Mouse (Mus musculus) ES-Bruce4 (cell line): ENCODE measurements at regions not wholly inside any gene's neighbourhood (a gene's known extent, or its start where the extent isn't known, plus 50 kb on each side); places are given as distances from the start of the nearest gene placed in this dataset.

Source experiments
- H3K27ac ChIP-seq: 2 replicates; pipeline ENCODE4 v1.5.1; 2012; ENCODE audit warnings: low read length, inconsistent platforms; ENCODE audit not compliant: insufficient read depth
- H3K27me3 ChIP-seq: 2 replicates; pipeline ENCODE4 v1.6.1; 2012; ENCODE audit warnings: mild to moderate bottlenecking, low read length, inconsistent platforms; ENCODE audit not compliant: control insufficient read depth, poor library complexity, insufficient read depth, severe bottlenecking
- H3K36me3 ChIP-seq: 2 replicates; pipeline ENCODE4 v1.6.1; 2012; ENCODE audit warnings: inconsistent platforms, mild to moderate bottlenecking, low read length, moderate library complexity; ENCODE audit not compliant: control insufficient read depth, poor library complexity, insufficient read depth, severe bottlenecking
- H3K4me1 ChIP-seq: one replicate; pipeline ENCODE4 v1.8.1; 2011; ENCODE audit warnings: low read length; ENCODE audit not compliant: control insufficient read depth, insufficient read depth
- H3K4me3 ChIP-seq: 2 replicates; pipeline ENCODE4 v1.5.1; 2011; ENCODE audit warnings: low read depth, mild to moderate bottlenecking, low read length
- H3K9ac ChIP-seq: 2 replicates; pipeline ENCODE4 v1.6.1; 2012; ENCODE audit warnings: low read depth, mild to moderate bottlenecking, inconsistent platforms; ENCODE audit not compliant: poor library complexity, severe bottlenecking
- H3K9me3 ChIP-seq: replicated peaks from 2 replicates; pipeline ENCODE4 v1.6.1; 2012; ENCODE audit warnings: mild to moderate bottlenecking, low read length, inconsistent platforms; ENCODE audit not compliant: control insufficient read depth, poor library complexity, insufficient read depth, severe bottlenecking
- CTCF ChIP-seq: IDR thresholded peaks from one replicate; pipeline ENCODE4 v1.8.1; 2011; ENCODE audit warnings: low read depth, low read length
- EP300 ChIP-seq: IDR thresholded peaks from 2 replicates; pipeline ENCODE4 v1.6.1; 2011; ENCODE audit warnings: low read depth, low read length; ENCODE audit not compliant: insufficient read depth
- POLR2A ChIP-seq: IDR thresholded peaks from one replicate; pipeline ENCODE4 v1.8.1; 2011; ENCODE audit warnings: low read length; ENCODE audit not compliant: insufficient read depth

DNA sequence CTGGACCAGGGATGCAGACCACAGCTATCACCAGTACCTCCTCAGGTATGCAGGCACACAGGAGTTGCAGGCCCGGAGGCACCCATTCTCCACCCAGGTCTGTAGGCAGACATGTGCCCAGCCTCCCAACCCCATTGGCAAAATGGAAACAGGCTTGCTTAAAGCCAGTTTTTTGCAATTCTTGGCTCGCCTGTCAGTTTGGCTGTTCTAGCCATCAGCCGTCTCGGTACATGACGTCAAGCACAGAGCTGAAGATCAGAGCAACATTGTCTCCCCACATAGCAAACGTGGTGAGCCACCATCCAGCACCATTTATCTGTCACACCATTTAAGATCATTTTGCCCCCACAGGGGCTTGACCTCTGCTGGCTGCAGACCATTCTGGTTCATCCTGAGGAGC is 196.1 kb upstream of the Cops8 start:
- Histone ChIP-seq H3K27ac (no peak overlapping the region), H3K9me3 (no peaks in the 10 kb centered on the region), H3K9ac (no peak overlapping the region), H3K27me3 (no peaks in the 10 kb centered on the region), H3K4me3 (no peak overlapping the region), H3K36me3 (no peaks in the 10 kb centered on the region), H3K4me1 (peaks cover 6% of the 10 kb centered on the region)
- TF ChIP-seq CTCF (no peak), POLR2A (no peak), EP300 (no peak)

DNA sequence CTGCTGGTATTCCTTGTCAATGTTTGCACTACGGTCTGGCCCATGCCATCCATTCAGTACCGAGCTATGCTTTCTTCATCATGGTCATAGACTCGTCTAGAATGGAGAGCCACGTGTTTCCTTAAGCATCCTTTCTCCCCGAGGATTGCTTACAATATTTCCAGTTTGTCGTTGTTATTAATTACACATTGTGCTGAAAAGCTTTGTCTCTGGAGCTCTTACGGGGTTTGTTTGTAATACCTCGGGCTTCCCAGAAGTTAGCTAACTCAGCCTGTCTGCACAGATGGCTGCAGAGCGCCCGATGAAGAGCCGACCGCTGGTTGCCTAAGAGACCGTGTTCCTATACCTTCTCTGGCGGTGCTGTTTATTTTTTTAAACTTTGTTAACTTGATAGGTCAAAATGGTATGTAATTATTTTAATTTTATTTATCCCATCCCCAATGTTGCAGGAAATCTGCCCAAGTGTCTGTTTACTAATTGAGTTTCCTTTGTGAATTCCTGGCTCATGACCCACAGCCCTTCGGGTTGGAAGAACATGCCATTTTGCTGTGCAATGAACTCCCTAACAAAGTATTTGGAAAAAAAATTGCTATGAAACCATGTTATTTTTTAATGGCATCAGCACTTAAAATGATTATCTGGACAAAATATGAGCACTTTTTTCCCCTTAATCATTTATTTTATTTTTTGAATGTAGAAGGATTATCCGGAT is 194.1 kb upstream of the Cops8 start:
- Histone ChIP-seq H3K4me1 (peaks cover 6% of the 10 kb centered on the region), H3K27ac (no peak overlapping the region), H3K27me3 (no peaks in the 10 kb centered on the region), H3K36me3 (no peaks in the 10 kb centered on the region), H3K4me3 (no peak overlapping the region), H3K9me3 (no peaks in the 10 kb centered on the region; the same call in 1 of the 2 replicates), H3K9ac (no peak overlapping the region)
- TF ChIP-seq CTCF (no peak), POLR2A (no peak), EP300 (no peak)

DNA sequence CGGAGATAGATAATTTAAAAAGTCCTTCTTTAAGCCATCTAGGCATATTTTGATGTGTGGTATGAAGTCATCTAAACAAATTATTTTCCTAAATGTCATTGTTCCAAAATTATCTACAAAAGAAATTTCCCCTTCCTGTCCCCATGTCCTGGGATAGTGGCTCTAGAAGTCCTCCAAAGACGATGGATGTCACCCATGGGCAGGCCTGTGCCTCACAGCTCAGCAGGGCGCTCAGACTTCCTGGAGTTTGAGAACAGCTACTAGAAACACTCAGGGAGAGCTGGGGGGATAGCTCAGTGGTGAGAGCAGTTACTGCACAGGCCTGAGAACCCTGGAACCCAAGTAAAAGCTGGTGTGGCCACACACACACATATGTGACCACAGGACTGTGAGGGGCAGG is 193.5 kb upstream of the Cops8 start:
- TF ChIP-seq CTCF, result no peak
- TF ChIP-seq POLR2A, result no peak
- no peak for TF ChIP-seq EP300
- no peak overlapping the region for H3K9ac ChIP-seq
- H3K36me3 ChIP-seq, result no peaks in the 10 kb centered on the region
- no peak overlapping the region for H3K4me3 ChIP-seq
- H3K27ac ChIP-seq, result no peak overlapping the region
- no peaks in the 10 kb centered on the region for H3K27me3 ChIP-seq
- H3K9me3 ChIP-seq, result no peaks in the 10 kb centered on the region; the same call in 1 of the 2 replicates
- H3K4me1 ChIP-seq, result peaks cover 6% of the 10 kb centered on the region

DNA sequence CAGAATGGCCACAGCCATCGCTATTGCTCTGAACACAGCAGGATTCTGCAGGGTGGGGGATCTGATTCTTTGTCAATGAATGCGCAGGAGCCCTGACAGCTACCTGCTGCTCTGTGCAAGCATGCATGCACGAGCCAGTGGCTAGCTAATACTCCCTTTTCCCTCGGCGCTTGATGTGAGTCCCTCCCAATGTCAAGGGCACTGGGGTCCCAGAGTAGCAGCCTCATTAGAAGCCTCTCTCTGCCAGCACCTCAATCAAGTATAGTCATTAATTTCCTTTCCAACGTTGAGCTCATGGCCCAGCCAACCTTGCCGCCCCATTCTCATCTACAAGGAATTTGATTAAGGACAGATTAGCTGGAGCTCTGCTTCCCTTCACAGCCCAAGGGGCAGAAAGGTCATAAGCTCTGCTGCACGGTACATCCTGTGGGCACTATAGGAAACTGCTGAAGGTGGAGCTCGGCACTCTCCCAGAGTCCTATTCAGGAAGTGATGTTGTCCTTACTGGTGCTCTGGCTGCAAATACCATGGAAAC is 190.2 kb upstream of the Cops8 start:
- Histone ChIP-seq H3K9me3 (no peaks in the 10 kb centered on the region; the same call in 1 of the 2 replicates), H3K4me3 (no peak overlapping the region), H3K4me1 (no peaks in the 10 kb centered on the region), H3K27ac (no peak overlapping the region), H3K27me3 (no peaks in the 10 kb centered on the region), H3K9ac (no peak overlapping the region), H3K36me3 (no peaks in the 10 kb centered on the region)
- TF ChIP-seq POLR2A, result no peak
- TF ChIP-seq EP300, result 0 out of 2 replicates have a peak, but pooled peaks have one; percentile 18

DNA sequence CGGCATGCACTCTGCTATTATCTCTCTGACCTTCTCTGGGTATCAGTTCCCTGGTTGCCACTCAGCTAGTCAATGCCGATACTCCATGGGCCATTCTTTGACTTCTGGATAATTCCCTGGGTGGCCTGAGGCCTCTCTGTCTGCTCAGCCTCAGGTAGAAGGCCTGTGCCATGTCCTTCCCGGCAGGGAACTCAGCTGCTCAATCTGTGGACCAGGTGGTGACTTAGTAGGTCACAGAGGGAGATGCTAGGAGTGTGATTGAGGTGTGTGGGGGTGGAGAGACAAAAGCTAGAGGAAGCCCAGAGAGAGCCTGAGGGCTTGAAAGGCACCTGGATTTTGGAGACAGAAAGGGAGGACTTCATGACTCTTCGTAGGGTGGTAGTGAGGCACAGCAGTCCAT is 188.0 kb upstream of the Cops8 start:
- TF ChIP-seq CTCF, result no peak
- no peak for TF ChIP-seq EP300
- TF ChIP-seq POLR2A, result no peak
- Histone ChIP-seq H3K36me3 (no peaks in the 10 kb centered on the region), H3K9ac (no peak overlapping the region), H3K4me1 (no peaks in the 10 kb centered on the region), H3K27me3 (no peaks in the 10 kb centered on the region), H3K9me3 (no peaks in the 10 kb centered on the region; the same call in 1 of the 2 replicates), H3K27ac (no peak overlapping the region), H3K4me3 (no peak overlapping the region)
